In genomic region chr1:175692246-175692996, GRCm38 (mm10) we compare ENCODE assay signal across 8 mouse cellular contexts. TPM values are rescaled to one million over a fixed set of nuclear protein-coding genes. Genes with fewer than 3 reads are reported as not detected.
DNase-seq lines count a peak whose midpoint lies in the region; ATAC-seq and TF ChIP-seq lines count a peak whose summit lies in the region.

Gene Opn3 (minus strand): TSS chr1:175692776.
Gene Chml (minus strand): TSS chr1:175692901.

- H3K36me3 ChIP-seq in CH12.LX (replicated peaks in 1 of 2; ENCODE audit: control insufficient read depth in 1 of 2, insufficient read depth in 1 of 2, low read length in 1 of 2) = peaks cover 0 to 8% of the 10 kb centered on the region in 2 experiments
- H3K36me3 ChIP-seq in forebrain, embryonic 11.5 days (ENCODE audit: control insufficient read depth, insufficient read depth, low read length) = 0 out of 2 replicates have a peak, but pooled peaks cover 4% of the 10 kb centered on the region
- 0 out of 2 replicates have a peak, but pooled peaks cover 2% of the 10 kb centered on the region for H3K36me3 ChIP-seq in heart, embryonic 16.5 days (ENCODE audit: control insufficient read depth, insufficient read depth)
- peaks cover 4% of the 10 kb centered on the region; the same call in 1 of the 2 replicates for H3K36me3 ChIP-seq in liver, embryonic 15.5 days (replicated peaks)
- H3K36me3 ChIP-seq in neural tube, embryonic 12.5 days = peaks cover 8% of the 10 kb centered on the region

- TF ChIP-seq CTCF in CH12.LX (conservative IDR thresholded peaks at IDR 0.05 in 1 of 2, IDR thresholded peaks at IDR 0.05 in 1 of 2; ENCODE audit: low read depth in 2 of 2, low read length in 2 of 2) = no peak

- no peaks in the 10 kb centered on the region for H3K9me3 ChIP-seq in CH12.LX (replicated peaks; ENCODE audit: low read length)
- H3K9me3 ChIP-seq in forebrain, embryonic 11.5 days (ENCODE audit: control insufficient read depth, low read length) = no peaks in the 10 kb centered on the region
- H3K9me3 ChIP-seq in heart, embryonic 16.5 days (replicated peaks; ENCODE audit: control insufficient read depth, low read length) = no peaks in the 10 kb centered on the region
- no peaks in the 10 kb centered on the region for H3K9me3 ChIP-seq in liver, embryonic 15.5 days (replicated peaks)
- H3K9me3 ChIP-seq in neural tube, embryonic 12.5 days = no peaks in the 10 kb centered on the region

- peaks cover 5 to 27% of the 10 kb centered on the region in 2 experiments; a peak in 3 of 4 replicates for H3K4me1 ChIP-seq in CH12.LX (ENCODE audit: control insufficient read depth in 1 of 2, insufficient read depth in 2 of 2)
- H3K4me1 ChIP-seq in forebrain, embryonic 11.5 days (replicated peaks; ENCODE audit: control insufficient read depth, insufficient read depth, low read length) = peaks cover 6% of the 10 kb centered on the region; the same call in 1 of the 2 replicates
- H3K4me1 ChIP-seq in heart, embryonic 16.5 days (ENCODE audit: control insufficient read depth, insufficient read depth, low read length) = peaks cover 21% of the 10 kb centered on the region
- peaks cover 28% of the 10 kb centered on the region for H3K4me1 ChIP-seq in liver, embryonic 15.5 days (replicated peaks)
- H3K4me1 ChIP-seq in neural tube, embryonic 12.5 days = peaks cover 18% of the 10 kb centered on the region

- H3K27me3 ChIP-seq in CH12.LX (replicated peaks) = no peaks in the 10 kb centered on the region
- no peaks in the 10 kb centered on the region for H3K27me3 ChIP-seq in forebrain, embryonic 11.5 days (ENCODE audit: control insufficient read depth, insufficient read depth, low read length)
- H3K27me3 ChIP-seq in heart, embryonic 16.5 days (ENCODE audit: control insufficient read depth, insufficient read depth, low read length) = no peaks in the 10 kb centered on the region
- 0 out of 2 replicates have a peak, but pooled peaks cover 6% of the 10 kb centered on the region for H3K27me3 ChIP-seq in liver, embryonic 15.5 days
- H3K27me3 ChIP-seq in neural tube, embryonic 12.5 days (replicated peaks) = no peaks in the 10 kb centered on the region

- H3K4me2 ChIP-seq in CH12.LX (ENCODE audit: insufficient read depth, low read depth, poor library complexity, severe bottlenecking) = peak within 1 kb of the TSS; percentile 97
- H3K4me2 ChIP-seq in forebrain, embryonic 11.5 days (ENCODE audit: low read depth, low read length, severe bottlenecking) = peak within 1 kb of the TSS; percentile 73
- H3K4me2 ChIP-seq in heart, embryonic 16.5 days (ENCODE audit: low read depth, low read length) = peak within 1 kb of the TSS; percentile 95
- H3K4me2 ChIP-seq in liver, embryonic 15.5 days = peak within 1 kb of the TSS; percentile 99
- H3K4me2 ChIP-seq in neural tube, embryonic 12.5 days (replicated peaks) = peak within 1 kb of the TSS; percentile 71

- no peak within 1 kb of the TSS for H3K27ac ChIP-seq in CH12.LX (ENCODE audit: insufficient read depth, low read depth)
- peak within 1 kb of the TSS; percentile 66 for H3K27ac ChIP-seq in forebrain, embryonic 11.5 days (ENCODE audit: low read depth, low read length)
- peak within 1 kb of the TSS; percentile 93 for H3K27ac ChIP-seq in heart, embryonic 16.5 days (ENCODE audit: low read length)
- peak within 1 kb of the TSS; percentile 80 for H3K27ac ChIP-seq in liver, embryonic 15.5 days (replicated peaks)
- H3K27ac ChIP-seq in neural tube, embryonic 12.5 days = peak within 1 kb of the TSS; percentile 37; the same call in 1 of the 2 replicates

- dilution Hi-C loops in CH12.LX (cut with MboI; ENCODE audit: extremely low pct_ligation_motif_present, extremely low pct_unique_long_range_greater_than_20kb, low sequenced_read_pairs) = no loop called here

- H3K79me2 ChIP-seq in CH12.LX (replicated peaks; ENCODE audit: control insufficient read depth, extremely low read depth, insufficient read depth, poor library complexity, severe bottlenecking) = no peaks in the 10 kb centered on the region

- peak within 1 kb of the TSS; percentile 77 to 89 (median 87) for H3K4me3 ChIP-seq in CH12.LX (replicated peaks in 1 of 3; ENCODE audit: low read depth in 2 of 3, low read length in 2 of 3, poor library complexity in 1 of 3)
- H3K4me3 ChIP-seq in forebrain, embryonic 11.5 days (ENCODE audit: low read depth, low read length) = peak within 1 kb of the TSS; percentile 74
- peak within 1 kb of the TSS; percentile 91 for H3K4me3 ChIP-seq in heart, embryonic 16.5 days (ENCODE audit: low read length)
- H3K4me3 ChIP-seq in liver, embryonic 15.5 days (replicated peaks) = peak within 1 kb of the TSS; percentile 80
- H3K4me3 ChIP-seq in neural tube, embryonic 12.5 days = peak within 1 kb of the TSS; percentile 71

- peak; percentile 89 for TF ChIP-seq POLR2A in CH12.LX (IDR thresholded peaks at IDR 0.05; ENCODE audit: low read depth, low read length)

- WGBS in forebrain, embryonic 11.5 days = under 1% methylated on average over 58 of the region's 73 CpGs
- under 1% methylated on average over 60 of the region's 73 CpGs for WGBS in heart, embryonic 16.5 days
- under 1% methylated on average over 66 of the region's 73 CpGs for WGBS in liver, embryonic 15.5 days (ENCODE audit: insufficient replicate concordance)
- WGBS in neural tube, embryonic 12.5 days = under 1% methylated on average over 44 of the region's 73 CpGs

- peak; percentile 98 for ATAC-seq in forebrain, embryonic 11.5 days (replicated peaks; ENCODE audit: low FRiP score)
- ATAC-seq in heart, embryonic 16.5 days (replicated peaks; ENCODE audit: extremely low read depth, insufficient read depth, low FRiP score) = peak; percentile 96
- peak; percentile 94 for ATAC-seq in liver, embryonic 15.5 days (ENCODE audit: insufficient read depth)
- ATAC-seq in neural tube, embryonic 12.5 days (ENCODE audit: low FRiP score, low read depth) = peak; percentile 98

- DNase-seq in CH12.LX (ENCODE audit: extremely low read depth) = peak; percentile 99
- peak; percentile 95 for DNase-seq in c-Kit-positive CD71-positive TER-119-negative erythroid progenitor cells, embryonic 14.5 days (ENCODE audit: low read depth)
- peak; percentile 99 for DNase-seq in forebrain, embryonic 11.5 days (ENCODE audit: low spot score)
- peak; percentile 99 to 100 for DNase-seq in kidney, postnatal 36 days
- DNase-seq in telencephalon, adult 2 months (ENCODE audit: low read depth, low spot score) = peak; percentile 98

- TF ChIP-seq RAD21 in CH12.LX (IDR thresholded peaks at IDR 0.05; ENCODE audit: low read depth, low read length) = no peak

- peak within 1 kb of the TSS; percentile 62 for H3K9ac ChIP-seq in CH12.LX (ENCODE audit: insufficient read depth, low read depth)
- H3K9ac ChIP-seq in forebrain, embryonic 11.5 days (ENCODE audit: low read length) = peak within 1 kb of the TSS; percentile 90
- H3K9ac ChIP-seq in heart, embryonic 16.5 days (ENCODE audit: low read length) = peak within 1 kb of the TSS; percentile 91
- peak within 1 kb of the TSS; percentile 79 for H3K9ac ChIP-seq in liver, embryonic 15.5 days
- H3K9ac ChIP-seq in neural tube, embryonic 12.5 days = peak within 1 kb of the TSS; percentile 81

- TF ChIP-seq EP300 in CH12.LX (IDR thresholded peaks at IDR 0.05; ENCODE audit: low read length) = no peak

- in situ Hi-C loops in CH12.LX (cut with MboI; ENCODE audit: low pct_ligation_motif_present, low pct_unique_long_range_greater_than_20kb, low sequenced_read_pairs) = no loop called here

TF ChIP-seq in CH12.LX, 34 proteins besides CTCF, POLR2A, EP300 and RAD21 (continues in another document):
- no peak for TF ChIP-seq SMC3 (IDR thresholded peaks at IDR 0.05; ENCODE audit: low read depth, low read length)
- peak; percentile 23; the same call in 1 of the 2 replicates for TF ChIP-seq NRF1 (IDR thresholded peaks at IDR 0.05; ENCODE audit: low read depth, low read length)
- TF ChIP-seq ZNF384 (IDR thresholded peaks at IDR 0.05; ENCODE audit: low read depth, low read length) = no peak
- no peak for TF ChIP-seq USF1 (IDR thresholded peaks at IDR 0.05; ENCODE audit: low read depth, low read length)
- TF ChIP-seq PAX5 (IDR thresholded peaks at IDR 0.05; ENCODE audit: low read length) = no peak
- no peak for TF ChIP-seq CHD1 (IDR thresholded peaks at IDR 0.05; ENCODE audit: low read depth, low read length)
- TF ChIP-seq ZMIZ1 (IDR thresholded peaks at IDR 0.05; ENCODE audit: low read depth, low read length) = peak; percentile 79
- 0 out of 2 replicates have a peak, but pooled peaks have one; percentile 15 for TF ChIP-seq TBP (conservative IDR thresholded peaks at IDR 0.05; ENCODE audit: low read depth, low read length)
- no peak for TF ChIP-seq ZC3H11A (IDR thresholded peaks at IDR 0.05; ENCODE audit: low read depth, low read length)
- no peak for TF ChIP-seq JUND (conservative IDR thresholded peaks at IDR 0.05; ENCODE audit: low read depth, low read length)
- peak; percentile 3; the same call in 1 of the 2 replicates for TF ChIP-seq IRF4 (IDR thresholded peaks at IDR 0.05; ENCODE audit: low read depth, low read length)
- no peak for TF ChIP-seq POLR2AphosphoS2 (IDR thresholded peaks at IDR 0.05; ENCODE audit: low read depth, low read length)
- TF ChIP-seq HCFC1 (IDR thresholded peaks at IDR 0.05; ENCODE audit: low read depth, low read length) = no peak
- TF ChIP-seq NELFE (IDR thresholded peaks at IDR 0.05; ENCODE audit: low read depth, low read length) = peak; percentile 89
- no peak; the same call in 1 of the 2 replicates for TF ChIP-seq MEF2A (IDR thresholded peaks at IDR 0.05; ENCODE audit: borderline replicate concordance, low read depth, low read length)
- no peak for TF ChIP-seq MYC (IDR thresholded peaks at IDR 0.05; ENCODE audit: low read depth, low read length)

RNA-seq across cellular contexts. Expression of gene Opn3, which starts in this region (rescaled TPM):
- total RNA-seq in CH12.LX (2012; rRNA removed) = 0.76 and 0.89 TPM in 2 replicates
- 1.5 and 1.6 TPM in 2 replicates for total RNA-seq in CH12.LX (2014; rRNA removed)
- 2.6 and 2.9 TPM in 2 replicates for polyA plus RNA-seq in CH12.LX (2012; ENCODE audit: insufficient read length, low read depth)
- polyA plus RNA-seq in forebrain, embryonic 11.5 days (2014; fragmentation: Nextera tagmentation; extraction: Ambion mirVana) = 11.5 and 12.6 TPM in 2 replicates
- polyA plus RNA-seq in heart, embryonic 16.5 days (2015; fragmentation: Nextera tagmentation; extraction: Ambion mirVana) = 12.2 and 13.7 TPM in 2 replicates
- 1.3 and 1.5 TPM in 2 replicates for polyA plus RNA-seq in liver, embryonic 15.5 days (2015; fragmentation: Nextera tagmentation; extraction: Ambion mirVana)
- 7.7 and 8.0 TPM in 2 replicates for polyA plus RNA-seq in neural tube, embryonic 12.5 days (2016; fragmentation: Nextera tagmentation; extraction: Ambion mirVana)

RNA-seq across cellular contexts. Expression of gene Chml, which starts in this region (rescaled TPM):
- total RNA-seq in CH12.LX (2012; rRNA removed) = 3.3 and 4.1 TPM in 2 replicates
- 6.0 and 6.7 TPM in 2 replicates for total RNA-seq in CH12.LX (2014; rRNA removed)
- polyA plus RNA-seq in CH12.LX (2012; ENCODE audit: insufficient read length, low read depth) = 2.7 and 3.1 TPM in 2 replicates
- 6.4 and 7.7 TPM in 2 replicates for polyA plus RNA-seq in forebrain, embryonic 11.5 days (2014; fragmentation: Nextera tagmentation; extraction: Ambion mirVana)
- polyA plus RNA-seq in heart, embryonic 16.5 days (2015; fragmentation: Nextera tagmentation; extraction: Ambion mirVana) = 3.0 and 3.8 TPM in 2 replicates
- polyA plus RNA-seq in liver, embryonic 15.5 days (2015; fragmentation: Nextera tagmentation; extraction: Ambion mirVana) = 0.73 and 0.76 TPM in 2 replicates
- polyA plus RNA-seq in neural tube, embryonic 12.5 days (2016; fragmentation: Nextera tagmentation; extraction: Ambion mirVana) = 4.5 and 5.4 TPM in 2 replicates
